Mouse (Mus musculus) R1 (cell line): Measurements from ENCODE around the gene Bicdl1.
A peak's percentile ranks its signal among the peaks of the same experiment; 100 is the strongest.

Source experiments
- DNase-seq: peaks from one replicate; pipeline ENCODE4 v3.0.0-alpha.2; 2018; ENCODE audit warnings: low read depth, low spot score

Gene Bicdl1

GRCm38 (mm10) chr5:115726581-115726980 is 4.8 kb downstream of the Bicdl1 start:
- DNase-seq, result peak; percentile 57

GRCm38 (mm10) chr5:115726019-115726418 is 5.4 kb downstream of the Bicdl1 start:
- DNase-seq, result peak; percentile 23

GRCm38 (mm10) chr5:115724422-115724821 is 7.0 kb downstream of the Bicdl1 start:
- no peak for DNase-seq

GRCm38 (mm10) chr5:115722188-115722959 is 9.0 kb downstream of the Bicdl1 start:
- no peak for DNase-seq

- DNase-seq, result no peak
Observed at GRCm38 (mm10) chr5:115720761-115721160, 10.7 kb downstream of the Bicdl1 start.

GRCm38 (mm10) chr5:115717693-115718092 is 13.7 kb downstream of the Bicdl1 start:
- no peak for DNase-seq

- DNase-seq, result no peak
Observed at GRCm38 (mm10) chr5:115717106-115717505, 14.3 kb downstream of the Bicdl1 start.

- no peak for DNase-seq
Observed at GRCm38 (mm10) chr5:115716426-115716825, 15.0 kb downstream of the Bicdl1 start.

- no peak for DNase-seq
Observed at GRCm38 (mm10) chr5:115714761-115715160, 16.7 kb downstream of the Bicdl1 start.

GRCm38 (mm10) chr5:115712487-115712886 is 18.9 kb downstream of the Bicdl1 start:
- no peak for DNase-seq

- DNase-seq, result peak; percentile 46
Observed at GRCm38 (mm10) chr5:115711636-115712419, 19.6 kb downstream of the Bicdl1 start.

GRCm38 (mm10) chr5:115710171-115710570 is 21.2 kb downstream of the Bicdl1 start:
- no peak for DNase-seq

GRCm38 (mm10) chr5:115708930-115709329 is 22.5 kb downstream of the Bicdl1 start:
- DNase-seq, result no peak

- DNase-seq, result peak; percentile 54
Observed at GRCm38 (mm10) chr5:115701981-115702380, 29.4 kb downstream of the Bicdl1 start.

- no peak for DNase-seq
Observed at GRCm38 (mm10) chr5:115701215-115701614, 30.2 kb downstream of the Bicdl1 start.

GRCm38 (mm10) chr5:115696811-115697210 is 34.6 kb downstream of the Bicdl1 start:
- DNase-seq, result peak; percentile 25

- peak; percentile 37 for DNase-seq
Observed at GRCm38 (mm10) chr5:115695191-115695770, 36.1 kb downstream of the Bicdl1 start.

- no peak for DNase-seq
Observed at GRCm38 (mm10) chr5:115693271-115693670, 38.1 kb downstream of the Bicdl1 start.

- no peak for DNase-seq
Observed at GRCm38 (mm10) chr5:115686716-115687115, 44.7 kb downstream of the Bicdl1 start.

GRCm38 (mm10) chr5:115685126-115685525 is 46.3 kb downstream of the Bicdl1 start:
- no peak for DNase-seq

- no peak for DNase-seq
Observed at GRCm38 (mm10) chr5:115671846-115672245, 59.6 kb downstream of the Bicdl1 start.

GRCm38 (mm10) chr5:115670406-115670805 is 61.0 kb downstream of the Bicdl1 start:
- no peak for DNase-seq
